Mouse (Mus musculus) CD4-positive, CD25-positive, alpha-beta regulatory T cell (primary cell): Measurements from ENCODE around the gene Slc7a6os. TPM values are rescaled to one million over a fixed set of nuclear protein-coding genes. Genes with fewer than 3 reads are reported as not detected.

Experiments
- polyA plus RNA-seq: library from polyadenylated mRNA; unstranded; fragments of 100-300 nt; shearing (Covaris generic); gene quantifications from one replicate; pipeline ENCODE4 v1.2.1, GENCODE M21; 2017

The Slc7a6os gene
- 67.0 TPM for polyA plus RNA-seq

GRCm38 (mm10) chr8:106210821-106211345 is at the start of gene Slc7a6os, which contains the start of gene Prmt7:
Gene Slc7a6os, minus strand, starts transcription at chr8:106210935.
Gene Prmt7, plus strand, starts transcription at chr8:106210936.

GRCm38 (mm10) chr8:106168356-106169016 is 42.2 kb downstream of the Slc7a6os start, which contains the start of gene Slc7a6:
Gene Slc7a6, plus strand, starts transcription at chr8:106168857.

Other genes with a start within 250 kb of the Slc7a6os start
- 19.6 TPM for gene Slc12a4, start 244.8 kb downstream of the Slc7a6os start, polyA plus RNA-seq
- not detected for gene Dpep3, start 231.5 kb downstream of the Slc7a6os start, polyA plus RNA-seq
- gene Dus2, start 219.6 kb downstream of the Slc7a6os start, polyA plus RNA-seq, result 18.3 TPM
- gene Dpep2nb, start 205.0 kb downstream of the Slc7a6os start, polyA plus RNA-seq, result 0.49 TPM
- gene Ddx28, start 199.1 kb downstream of the Slc7a6os start, polyA plus RNA-seq, result 15.7 TPM
- gene Nfatc3, start 152.1 kb downstream of the Slc7a6os start, polyA plus RNA-seq, result 139 TPM
- gene Esrp2, start 74.0 kb downstream of the Slc7a6os start, polyA plus RNA-seq, result 1.2 TPM
- gene Pla2g15, start 60.5 kb downstream of the Slc7a6os start, polyA plus RNA-seq, result 9.0 TPM
- gene Slc7a6, start 42.1 kb downstream of the Slc7a6os start, polyA plus RNA-seq, result 35.5 TPM
- gene Prmt7, start within 50 bp of the Slc7a6os start, polyA plus RNA-seq, result 44.5 TPM
- gene Smpd3, start 127.1 kb upstream of the Slc7a6os start, polyA plus RNA-seq, result 0.06 TPM
- gene Zfp90, start 204.4 kb upstream of the Slc7a6os start, polyA plus RNA-seq, result 7.9 TPM